Mouse (Mus musculus) kidney, postnatal 14 days (tissue): ENCODE measurements around the gene Gas1.

Experiments used
- DNase-seq: peaks from one replicate; pipeline ENCODE4 v3.0.0; 2022; ENCODE audit warnings: mixed read lengths

Gas1 gene

GRCm38 (mm10) chr13:60177106-60177796 is at the start of gene Gas1:
Gas1 (minus strand) TSS chr13:60177365.
- DNase-seq: peak; percentile 95

- peak; percentile 30 for DNase-seq
Measured at GRCm38 (mm10) chr13:60226251-60226836, 49.2 kb upstream of the Gas1 start.

- DNase-seq: peak; percentile 52
Measured at GRCm38 (mm10) chr13:60225736-60226135, 48.6 kb upstream of the Gas1 start.

DNA sequence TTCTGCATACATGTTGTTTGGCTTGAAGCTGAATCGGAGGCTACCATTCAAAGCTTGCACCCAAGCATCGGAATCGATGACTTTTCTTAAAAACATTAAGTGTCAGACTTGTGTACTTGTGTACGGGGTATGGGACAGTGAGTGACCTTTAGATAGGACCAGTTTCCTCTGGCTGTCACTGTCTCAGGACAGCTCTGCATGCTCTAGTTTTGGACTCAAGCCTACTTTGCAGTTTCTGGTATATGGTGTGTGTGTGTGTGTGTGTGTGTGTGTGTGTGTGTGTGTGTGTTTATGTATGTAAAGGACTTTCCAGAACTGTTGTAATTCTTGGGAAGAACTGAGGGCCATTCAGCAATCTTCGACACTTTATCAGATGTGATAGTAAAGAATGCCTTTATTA is 48.1 kb upstream of the Gas1 start:
- DNase-seq: no peak

GRCm38 (mm10) chr13:60223797-60224196 is 46.6 kb upstream of the Gas1 start:
- no peak for DNase-seq

DNA sequence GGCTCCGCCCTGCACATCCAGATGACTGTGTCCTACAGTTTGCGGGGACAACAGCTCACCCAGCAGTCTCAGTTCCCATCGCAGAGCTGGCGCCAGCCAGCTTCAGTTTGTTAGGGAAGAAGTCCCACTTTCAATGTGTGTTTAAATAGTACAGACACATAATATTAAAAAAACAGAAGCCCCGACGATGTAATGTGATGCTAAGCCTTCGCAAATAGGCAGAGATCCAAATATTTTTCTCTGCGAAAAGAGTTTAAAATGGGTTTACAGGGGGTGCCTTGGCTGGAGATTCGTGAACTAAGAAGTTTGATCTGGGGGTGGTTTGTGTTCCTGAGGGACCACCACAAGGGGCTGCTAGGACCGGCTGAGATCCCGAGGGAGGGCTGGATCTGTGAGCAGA is 45.2 kb upstream of the Gas1 start:
- no peak for DNase-seq

DNA sequence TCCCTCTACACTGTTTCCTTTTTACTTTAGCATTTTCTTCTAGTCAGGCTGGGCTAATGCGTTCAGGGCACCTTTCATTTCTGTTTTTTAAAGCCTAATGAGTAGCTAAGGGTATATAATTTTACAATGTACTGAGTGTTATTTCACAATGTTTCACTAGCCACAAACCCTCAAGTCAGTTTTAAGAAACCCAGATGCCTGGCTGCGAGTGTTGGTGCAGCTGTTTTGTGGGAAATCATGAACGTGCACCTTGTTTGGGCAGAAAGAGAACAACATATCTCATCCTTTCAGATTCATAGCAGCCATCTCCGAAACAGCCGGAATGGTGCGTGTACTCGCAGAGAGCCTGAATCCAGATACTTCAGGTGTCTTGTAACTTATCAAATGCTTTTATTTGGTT is 36.7 kb upstream of the Gas1 start:
- no peak for DNase-seq

DNA sequence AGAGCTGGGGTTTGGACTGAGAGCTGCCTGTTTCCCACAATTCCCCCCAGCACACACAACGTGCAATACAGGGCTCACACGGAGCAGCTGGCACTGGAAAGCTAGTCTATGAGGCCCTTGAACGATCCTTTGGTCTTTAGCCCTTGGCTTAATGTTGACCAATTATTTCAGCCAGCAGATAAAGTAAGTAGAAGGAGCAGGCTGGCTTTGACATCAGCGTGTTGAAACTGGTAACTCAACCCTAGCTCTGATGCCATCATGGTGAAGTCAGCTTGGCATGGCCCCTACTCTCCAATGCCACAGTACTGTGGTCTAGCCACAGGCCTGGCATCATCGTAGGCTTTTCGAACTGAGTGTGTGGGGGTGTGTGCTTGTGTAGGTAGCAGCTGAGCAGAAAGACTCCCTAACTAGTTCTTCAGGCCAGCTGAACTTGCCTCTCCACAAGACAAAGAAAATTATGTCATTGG is 30.0 kb upstream of the Gas1 start:
- DNase-seq: no peak

GRCm38 (mm10) chr13:60204746-60205145 is 27.6 kb upstream of the Gas1 start:
- no peak for DNase-seq

DNA sequence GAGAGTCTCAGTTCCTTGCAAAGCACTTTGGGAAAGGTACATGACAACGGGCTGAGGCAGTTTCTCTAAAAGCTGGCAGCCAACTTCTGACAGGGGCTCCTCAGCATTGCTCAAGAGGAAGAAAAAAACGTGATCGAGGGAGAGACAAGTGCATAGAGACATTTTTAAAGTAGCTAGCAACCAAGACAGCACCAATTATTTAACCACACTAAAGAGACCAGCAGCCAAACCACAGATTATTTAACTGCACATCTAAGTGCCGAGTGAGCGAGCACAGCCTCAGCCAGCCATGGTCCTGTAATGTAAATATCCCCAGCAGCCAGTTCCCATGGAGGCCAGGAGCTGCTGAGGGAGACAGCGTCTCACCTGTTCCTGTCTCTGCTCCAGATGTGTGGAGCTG is 16.1 kb upstream of the Gas1 start:
- DNase-seq: no peak

DNA sequence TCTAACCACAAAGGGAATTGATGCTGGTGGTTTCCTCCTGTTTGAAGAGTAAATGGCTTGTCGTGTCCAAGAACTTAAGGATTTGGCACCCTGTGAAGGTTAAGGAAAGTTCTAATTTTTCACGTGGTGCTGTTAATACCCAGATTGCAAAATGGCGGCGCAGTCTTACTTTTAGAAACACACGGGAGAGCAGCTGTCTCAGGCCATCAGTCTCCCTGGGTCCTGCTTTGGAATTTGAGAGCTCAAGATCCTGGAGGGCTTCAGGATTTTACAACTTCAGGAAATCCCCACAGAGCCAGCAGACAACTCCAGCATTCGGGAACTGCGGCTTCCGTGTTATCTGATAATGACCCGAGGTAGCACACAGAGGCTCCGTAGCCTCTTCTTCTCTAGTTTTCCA is 12.8 kb upstream of the Gas1 start:
- no peak for DNase-seq

DNA sequence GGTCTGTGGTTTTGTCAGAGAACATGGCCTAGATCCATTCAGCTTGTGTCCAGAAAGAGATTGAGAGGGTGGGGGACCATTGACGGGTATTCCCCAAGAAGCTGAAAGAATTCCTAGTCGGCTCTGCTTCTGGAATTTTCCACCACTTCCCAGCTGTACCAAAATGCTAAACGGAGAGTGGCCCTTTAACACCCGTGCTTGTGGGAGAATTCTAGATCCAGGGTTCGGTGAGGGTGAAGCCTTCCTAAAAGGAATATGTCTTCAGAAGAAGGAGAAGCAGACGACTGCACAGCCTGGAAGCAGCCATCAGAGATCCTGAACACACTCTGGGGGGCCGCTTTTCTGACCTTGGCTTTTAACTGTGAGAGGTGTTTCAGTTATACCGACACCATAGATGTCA is 11.8 kb upstream of the Gas1 start:
- DNase-seq: no peak

DNA sequence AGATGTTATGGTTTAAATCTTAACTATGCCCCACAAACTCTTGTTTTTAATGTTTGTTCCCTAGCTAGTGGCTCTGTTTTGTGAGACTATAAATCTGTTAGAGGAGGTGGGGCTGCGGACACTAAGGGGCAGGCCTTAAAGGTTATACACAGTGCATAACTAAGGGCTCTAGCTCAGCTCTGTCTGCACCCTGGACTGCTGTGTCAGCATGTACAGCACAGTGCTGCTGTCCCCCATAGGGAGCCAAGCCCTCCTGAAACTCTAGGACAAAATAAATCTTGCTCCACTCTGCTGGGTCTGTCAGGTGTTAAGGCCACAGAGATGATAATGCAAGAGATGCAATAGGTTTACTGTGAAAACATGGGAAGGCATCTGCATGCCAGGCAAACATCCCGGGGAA is 10.1 kb upstream of the Gas1 start:
- DNase-seq: no peak

DNA sequence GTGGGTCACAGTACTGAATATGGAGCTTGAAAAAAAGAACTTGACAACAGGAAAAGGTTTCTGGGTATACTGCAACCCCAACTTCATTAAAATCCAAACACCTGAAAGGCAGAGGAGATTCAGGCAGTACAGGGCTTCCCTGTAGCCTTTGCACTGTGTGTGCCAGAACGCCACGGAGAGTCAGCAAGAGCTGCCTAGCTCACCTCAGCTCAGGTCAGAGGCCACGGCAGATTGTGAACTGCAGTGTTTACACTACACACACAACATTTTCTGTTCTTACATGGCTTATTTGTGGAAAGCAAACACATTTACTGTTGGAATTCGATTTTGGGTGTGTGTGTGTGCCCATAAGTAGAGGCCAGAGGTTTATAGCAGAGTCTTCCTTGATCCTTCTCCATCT is 5.2 kb upstream of the Gas1 start:
- no peak for DNase-seq

DNA sequence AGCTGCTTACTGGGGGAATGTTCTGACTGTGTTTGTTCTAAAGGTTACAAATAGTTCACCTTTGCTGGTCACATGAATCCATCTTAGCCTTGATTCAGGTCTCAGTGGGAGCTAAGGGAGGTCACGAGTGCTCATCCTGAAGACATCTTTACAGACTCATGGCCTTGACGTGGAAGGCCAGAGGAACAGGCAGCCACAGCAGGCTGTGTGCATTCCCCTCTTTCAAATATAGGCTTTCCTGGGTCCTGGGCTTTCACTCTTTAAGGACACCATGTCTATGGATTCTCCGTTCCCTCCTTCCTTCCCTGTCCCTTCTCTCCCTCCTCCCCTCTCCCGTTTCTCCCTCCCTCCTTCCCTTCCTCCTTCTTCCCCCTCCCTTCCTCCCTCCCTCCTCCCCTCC is 2.5 kb upstream of the Gas1 start:
- DNase-seq: no peak

GRCm38 (mm10) chr13:60178416-60178815 is 1.3 kb upstream of the Gas1 start:
- peak; percentile 97 for DNase-seq

- DNase-seq: no peak
Measured at GRCm38 (mm10) chr13:60177797-60178110, 589 bp upstream of the Gas1 start.

- no peak for DNase-seq
Measured at GRCm38 (mm10) chr13:60176776-60177105, 424 bp downstream of the Gas1 start.

DNA sequence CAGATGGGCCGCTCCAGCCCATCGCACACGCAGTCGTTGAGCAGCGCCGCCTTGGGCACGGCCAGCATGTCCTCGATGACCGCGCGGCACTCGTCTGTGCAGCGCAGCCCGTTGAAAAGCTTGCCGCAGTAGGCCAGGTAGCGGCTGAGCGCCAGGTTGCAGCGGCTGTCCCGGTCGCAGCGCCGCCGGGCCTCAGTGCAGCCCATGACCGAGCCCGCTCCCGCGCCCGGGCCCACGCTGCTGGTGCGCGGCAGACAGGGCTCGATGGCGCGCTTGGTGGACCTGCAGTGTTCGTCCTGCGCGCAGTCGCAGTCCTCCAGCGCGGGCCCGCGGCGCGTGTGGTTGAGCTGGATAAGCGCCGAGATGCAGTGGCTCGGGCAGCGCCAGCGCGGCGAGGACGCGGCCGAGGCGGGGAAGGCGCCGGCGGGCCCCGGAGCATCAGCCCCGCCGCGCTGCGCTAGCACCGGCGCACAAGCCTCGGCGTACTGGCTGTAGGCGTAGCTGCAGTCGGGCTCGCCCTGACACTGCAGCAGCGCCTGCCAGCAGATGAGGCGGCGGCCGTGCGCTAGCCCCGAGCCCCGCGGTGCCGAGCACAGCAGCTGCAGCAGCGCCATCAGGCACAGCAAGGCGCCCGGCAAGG is 909 bp downstream of the Gas1 start:
- DNase-seq: peak; percentile 80

DNA sequence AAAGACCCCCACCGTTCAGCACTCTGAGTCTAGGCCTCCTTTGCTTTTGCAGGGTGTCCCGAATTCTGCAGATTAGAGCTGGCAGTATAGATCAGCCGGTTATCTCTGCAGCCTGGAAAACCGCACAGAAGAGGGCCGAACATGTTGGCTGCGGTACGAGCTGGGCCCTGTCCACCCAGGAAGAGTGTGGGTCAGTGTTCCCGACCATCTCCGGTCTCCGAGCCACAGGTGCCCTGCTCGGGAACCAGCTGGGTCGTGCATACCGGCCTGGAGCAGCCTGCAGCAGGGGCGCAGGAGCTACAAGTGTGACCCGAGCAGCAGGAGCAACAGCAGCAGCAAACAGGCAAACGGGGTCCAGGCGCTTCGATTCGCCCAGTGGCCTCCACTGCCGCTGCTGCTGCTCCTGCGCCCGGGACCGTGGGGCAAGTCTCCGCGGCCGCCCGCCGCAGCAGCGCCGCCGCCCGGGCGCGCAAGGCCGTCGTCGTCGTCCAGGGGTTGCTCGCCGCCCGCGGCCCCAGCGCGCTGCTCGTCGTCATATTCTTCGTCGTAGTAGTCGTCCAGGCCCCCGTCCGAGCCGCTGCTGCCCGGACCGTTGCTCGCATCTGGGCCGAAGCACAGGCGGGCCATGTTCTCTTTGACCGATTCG is 1.6 kb downstream of the Gas1 start:
- peak; percentile 61 for DNase-seq

DNA sequence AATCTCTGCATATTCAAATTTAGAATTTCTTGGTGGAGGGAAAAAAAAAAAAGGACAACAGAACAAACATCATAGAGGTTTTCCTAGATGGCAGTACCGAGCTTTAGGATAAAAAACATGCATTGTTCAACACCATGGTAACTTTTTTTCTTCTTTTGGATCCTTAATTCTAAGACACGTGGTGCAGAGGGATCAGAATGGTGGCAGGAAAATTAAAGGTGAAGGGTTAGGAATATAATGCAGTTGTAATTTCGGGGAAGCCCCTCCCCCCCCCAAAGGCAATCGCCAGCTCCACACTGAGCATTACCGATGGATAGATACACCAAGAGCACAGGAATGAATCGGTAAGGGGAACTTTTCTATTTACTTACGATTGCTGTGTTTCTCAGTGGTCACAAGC is 2.2 kb downstream of the Gas1 start:
- no peak for DNase-seq

DNA sequence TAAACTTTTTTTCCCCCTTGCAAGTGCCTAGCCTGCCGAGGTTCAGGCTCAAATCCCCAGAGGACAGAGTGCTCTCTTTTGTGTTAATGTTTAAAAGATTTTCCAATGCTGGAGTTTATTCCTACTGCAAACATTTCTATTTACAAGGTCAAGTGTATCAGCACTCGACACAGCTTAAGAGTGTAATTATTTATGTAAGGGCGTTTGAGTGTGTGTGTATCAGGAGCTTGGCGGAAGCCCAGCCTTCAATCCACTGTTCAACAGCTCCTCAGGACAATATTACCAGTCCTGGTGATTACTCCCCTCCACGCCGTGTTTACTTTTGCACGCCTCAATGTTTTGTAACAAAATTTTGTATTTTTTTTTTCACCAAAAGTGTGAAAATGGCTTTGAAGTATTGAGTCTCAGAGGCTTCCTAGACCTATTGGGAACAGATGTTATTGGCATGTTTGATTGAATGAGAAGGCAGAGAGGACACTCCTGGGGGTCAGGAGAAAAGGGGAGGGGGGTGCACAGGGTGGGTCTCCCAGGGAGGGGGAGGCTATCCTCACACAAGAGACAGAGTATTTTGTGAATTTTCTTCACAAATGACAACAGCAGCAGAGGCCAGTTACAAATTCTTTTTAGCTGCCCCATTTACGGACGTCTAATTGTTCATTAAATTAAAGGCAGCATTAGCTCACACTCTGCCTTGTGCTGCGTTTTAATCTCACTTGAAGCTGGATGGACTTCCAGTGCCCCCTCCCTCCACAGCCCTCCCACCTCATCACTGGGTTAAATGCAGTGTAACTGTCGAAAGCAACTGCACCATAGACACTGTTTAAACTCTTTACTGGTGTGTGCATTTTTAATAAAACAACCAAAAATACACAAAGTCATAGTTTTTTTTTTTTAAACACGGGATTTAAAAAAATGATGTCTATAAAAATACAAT is 3.3 kb downstream of the Gas1 start:
- peak; percentile 61 for DNase-seq

GRCm38 (mm10) chr13:60173186-60173585 is 4.0 kb downstream of the Gas1 start:
- no peak for DNase-seq
